Mouse (Mus musculus): Measurements from ENCODE around the gene Ptp4a2.
"Not testable (repeated sequence)": the region's sequence is repeated elsewhere in the genome, so short reads cannot be mapped to it uniquely, and the experiment has no call there.

Gene Ptp4a2

GRCm38 (mm10) chr4:129889661-129890060, 78.6 kb downstream of the Ptp4a2 start:
- no peak for DNase-seq

GRCm38 (mm10) chr4:129890094-129890493, 79.1 kb downstream of the Ptp4a2 start:
- no peak for DNase-seq

- DNase-seq = no peak
Observed at GRCm38 (mm10) chr4:129894861-129895260, 83.8 kb downstream of the Ptp4a2 start.

GRCm38 (mm10) chr4:129898815-129899214, 87.8 kb downstream of the Ptp4a2 start:
- not testable (repeated sequence) for DNase-seq
